Mouse (Mus musculus): Measurements from ENCODE around the gene Scp2.
"Not testable (repeated sequence)": the region's sequence is repeated elsewhere in the genome, so short reads cannot be mapped to it uniquely, and the experiment has no call there.

Scp2 gene

GRCm38 (mm10) chr4:108144880-108145279 lies at the start of gene Scp2:
Gene Scp2 (minus strand): TSS chr4:108144998.
- DNase-seq = no peak

- no peak for DNase-seq
Measured at GRCm38 (mm10) chr4:108192821-108193323, 48.1 kb upstream of the Scp2 start.

GRCm38 (mm10) chr4:108182278-108182677 lies 37.5 kb upstream of the Scp2 start:
- no peak for DNase-seq

DNA sequence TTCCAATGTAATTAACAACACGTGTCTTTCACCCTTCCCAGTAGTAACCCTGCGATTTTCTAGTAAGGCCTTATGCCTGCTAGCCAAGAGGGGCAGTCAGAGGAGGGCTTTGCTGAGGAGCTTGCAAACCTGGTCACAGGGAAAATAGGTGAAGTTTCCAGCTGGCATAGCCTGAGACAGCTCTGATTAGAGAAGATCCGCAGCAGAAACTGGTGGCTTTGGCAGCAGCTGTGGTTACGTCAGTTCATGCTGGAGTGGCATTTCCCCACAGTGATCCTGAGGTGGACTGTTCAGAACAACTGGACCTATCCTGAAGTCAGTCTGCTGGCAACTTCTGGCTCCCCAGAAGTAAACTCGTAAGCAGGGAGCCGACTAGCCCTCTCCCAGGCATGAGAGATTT lies 23.3 kb upstream of the Scp2 start:
- DNase-seq = no peak

- no peak for DNase-seq
Measured at GRCm38 (mm10) chr4:108166874-108167273, 22.1 kb upstream of the Scp2 start.

- DNase-seq = peak; percentile 17
Measured at GRCm38 (mm10) chr4:108165152-108165895, 20.5 kb upstream of the Scp2 start, which contains the start of gene Echdc2. Gene Echdc2 (plus strand): TSS chr4:108165437.

DNA sequence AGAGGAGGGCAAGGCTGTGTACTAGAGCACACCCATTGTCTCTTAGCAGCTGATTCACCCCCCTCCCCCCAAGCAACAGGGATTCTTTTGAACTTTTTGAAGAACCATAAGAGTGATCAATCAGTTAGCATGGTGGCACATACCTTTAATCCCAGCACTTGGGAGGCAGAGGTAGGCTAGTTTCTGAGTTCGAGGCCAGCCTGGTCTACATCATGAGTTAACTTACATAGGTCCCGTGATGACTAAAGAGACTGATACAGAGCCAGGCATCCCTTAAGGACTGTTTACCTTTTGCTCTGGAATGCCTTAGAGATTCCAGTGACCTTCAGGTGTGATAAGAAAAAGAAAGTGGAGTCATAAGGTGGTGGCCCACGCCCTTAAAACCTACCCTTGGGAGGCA lies 18.5 kb upstream of the Scp2 start:
- no peak for DNase-seq

- no peak for DNase-seq
Measured at GRCm38 (mm10) chr4:108161936-108162335, 17.1 kb upstream of the Scp2 start.

GRCm38 (mm10) chr4:108155141-108155540 lies 10.3 kb upstream of the Scp2 start:
- DNase-seq = not testable (repeated sequence)

DNA sequence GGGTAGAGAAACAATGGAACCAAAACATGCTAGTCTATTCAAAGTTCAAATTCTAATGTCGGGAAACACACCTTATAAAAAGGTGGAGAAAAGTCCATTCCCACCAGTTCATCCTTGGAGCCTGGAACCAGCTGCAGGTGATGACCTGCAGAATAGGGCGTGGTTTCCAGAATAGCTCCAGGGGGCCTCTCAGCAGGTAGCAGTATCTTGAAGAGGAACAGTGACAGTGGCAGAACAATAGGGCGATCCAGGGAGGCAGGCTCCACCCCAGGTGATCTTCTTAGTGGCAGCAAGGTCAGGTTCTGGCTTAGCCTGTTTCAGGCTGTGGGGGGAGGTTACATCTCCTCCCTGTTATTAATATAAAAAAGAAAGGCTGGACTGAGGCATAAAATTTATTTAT lies 756 bp upstream of the Scp2 start:
- DNase-seq = not testable (repeated sequence)

- DNase-seq = no peak
Measured at GRCm38 (mm10) chr4:108143778-108144177, 1.0 kb downstream of the Scp2 start.

- not testable (repeated sequence) for DNase-seq
Measured at GRCm38 (mm10) chr4:108143178-108143577, 1.6 kb downstream of the Scp2 start.

DNA sequence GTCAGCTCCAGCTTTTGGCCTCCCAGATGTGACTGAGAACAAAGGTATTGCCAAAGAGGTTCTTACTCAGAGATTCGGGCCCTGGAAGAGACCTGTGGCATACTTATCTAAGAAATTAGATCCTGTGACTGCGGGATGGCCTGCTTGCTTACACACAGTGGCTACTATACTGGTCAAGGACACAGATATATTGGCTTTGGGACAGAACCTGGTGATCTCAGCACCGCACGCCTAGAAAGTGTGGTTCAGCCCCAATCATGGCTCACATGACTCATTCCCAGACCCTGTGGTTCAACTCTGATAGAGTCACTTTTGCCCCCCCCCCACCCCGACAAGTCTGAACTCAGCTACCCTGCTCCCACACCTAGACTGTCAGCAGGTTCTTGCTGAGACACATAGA lies 7.9 kb downstream of the Scp2 start:
- no peak for DNase-seq

- DNase-seq = no peak
Measured at GRCm38 (mm10) chr4:108130452-108130851, 14.3 kb downstream of the Scp2 start.

- DNase-seq = no peak
Measured at GRCm38 (mm10) chr4:108128339-108128738, 16.5 kb downstream of the Scp2 start.

DNA sequence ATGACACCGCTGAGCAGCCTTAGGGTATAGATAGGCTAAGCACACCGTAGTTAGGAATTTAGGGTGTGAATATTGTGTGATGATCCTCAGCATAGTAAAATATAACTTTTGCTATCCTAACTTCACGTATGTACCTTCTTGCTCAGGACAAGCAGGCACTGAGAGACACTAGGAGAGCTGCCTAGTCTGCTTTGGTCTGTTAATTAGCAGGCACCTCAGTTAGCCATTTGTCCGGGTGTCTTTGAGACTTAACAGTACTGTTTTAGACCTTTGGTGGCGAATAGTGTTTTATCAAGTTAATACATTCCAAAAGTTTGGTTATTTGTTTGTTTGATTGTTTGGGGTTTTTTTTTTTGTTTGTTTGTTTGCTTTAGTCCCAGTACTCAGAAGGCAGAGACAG lies 17.3 kb downstream of the Scp2 start:
- no peak for DNase-seq

GRCm38 (mm10) chr4:108126260-108126659 lies 18.5 kb downstream of the Scp2 start:
- no peak for DNase-seq

DNA sequence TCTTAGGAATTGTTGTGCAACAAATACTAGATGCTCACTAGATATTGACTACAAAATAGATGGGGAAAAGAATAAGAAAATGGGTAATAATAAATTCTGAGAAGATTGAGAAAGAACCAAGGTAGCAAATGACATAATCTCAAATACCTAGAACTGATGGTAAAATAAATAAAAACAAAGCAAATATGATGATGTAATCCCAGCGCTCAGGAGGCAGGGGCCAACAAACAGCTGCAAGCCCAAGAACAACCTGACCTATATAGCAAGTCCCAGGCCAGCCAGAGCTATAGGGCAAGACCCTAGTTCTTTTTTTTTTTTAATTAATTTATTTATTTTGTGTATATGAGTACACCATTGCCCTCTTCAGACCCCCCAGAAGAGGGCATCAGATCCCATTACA lies 20.7 kb downstream of the Scp2 start:
- no peak for DNase-seq

- peak; percentile 92 for DNase-seq
Measured at GRCm38 (mm10) chr4:108117924-108118876, 26.6 kb downstream of the Scp2 start.

- DNase-seq = no peak
Measured at GRCm38 (mm10) chr4:108117488-108117887, 27.3 kb downstream of the Scp2 start.

- no peak for DNase-seq
Measured at GRCm38 (mm10) chr4:108116466-108116865, 28.3 kb downstream of the Scp2 start.

- no peak for DNase-seq
Measured at GRCm38 (mm10) chr4:108110706-108111105, 34.1 kb downstream of the Scp2 start.

GRCm38 (mm10) chr4:108109728-108110127 lies 35.1 kb downstream of the Scp2 start:
- no peak for DNase-seq

DNA sequence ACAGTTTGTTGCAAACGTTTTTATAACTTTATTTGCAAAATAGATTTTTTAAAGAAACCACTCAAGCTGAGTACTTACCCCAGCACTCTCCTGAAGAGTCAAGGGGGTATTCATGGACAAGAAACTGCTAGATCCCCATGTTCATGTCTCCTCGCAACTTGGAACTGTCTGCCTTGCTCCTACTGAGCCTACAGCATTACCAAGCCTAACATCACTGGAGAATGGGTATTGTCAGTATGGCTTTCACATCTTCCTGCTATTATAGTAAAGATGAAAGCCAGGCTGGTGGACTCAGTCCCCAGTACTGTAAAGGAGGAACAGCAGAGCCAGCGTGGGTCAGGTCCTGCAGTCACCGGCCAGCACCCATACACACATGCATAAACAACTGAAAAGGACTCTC lies 48.5 kb downstream of the Scp2 start, which contains the start of gene Podn:
Podn (minus strand) TSS at position 101 of the 400 bp plus-strand sequence.
- no peak for DNase-seq

All from right cerebral cortex, postnatal 25 days (tissue).